Mouse (Mus musculus): ENCODE measurements around the gene Lrrc42.

The Lrrc42 gene

DNA sequence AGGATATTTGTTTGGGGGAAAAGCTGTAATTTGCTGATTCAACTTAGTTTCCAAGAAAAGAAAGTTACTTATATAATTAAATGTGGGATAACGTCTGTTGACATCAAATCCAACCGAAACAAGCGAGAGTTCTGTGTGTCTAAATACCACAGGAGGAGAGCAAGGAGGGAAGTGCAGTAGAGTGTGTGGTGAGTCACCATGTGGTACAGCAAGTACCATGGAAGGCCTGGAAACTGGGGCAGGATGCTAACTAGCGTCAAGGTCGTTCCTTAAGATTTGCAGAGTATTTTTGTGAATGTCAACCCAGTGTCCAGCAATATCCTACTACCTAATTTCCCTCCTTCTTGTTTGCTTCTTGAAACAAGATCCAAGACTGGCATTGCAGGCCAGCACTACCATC, 55.3 kb downstream of the Lrrc42 start:
- no peak for DNase-seq (ENCODE audit: low spot score in 2 of 2)

DNA sequence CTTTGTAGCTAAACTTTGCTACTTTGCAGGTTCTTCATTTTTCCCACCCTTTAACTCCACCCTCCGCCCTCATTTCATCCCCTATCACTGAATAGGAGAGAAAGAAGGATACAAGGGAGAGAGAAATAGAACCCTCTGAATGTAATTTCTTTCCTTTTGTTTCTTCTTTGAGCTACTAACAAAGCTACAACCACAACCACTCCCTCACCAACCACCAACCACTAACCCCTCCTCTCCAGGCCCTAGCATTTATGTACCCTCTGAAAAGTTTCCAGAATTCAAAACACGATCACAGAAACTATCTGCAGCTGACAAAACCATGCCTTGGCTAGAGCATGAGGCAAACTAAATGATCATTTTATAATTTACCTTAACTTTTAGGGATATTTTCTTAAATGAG, 56.9 kb downstream of the Lrrc42 start:
- no peak for DNase-seq (ENCODE audit: low spot score in 2 of 2)

GRCm38 (mm10) chr4:107193841-107194240, 59.5 kb downstream of the Lrrc42 start:
- no peak for DNase-seq (ENCODE audit: low spot score in 2 of 2)

- DNase-seq (ENCODE audit: low spot score in 2 of 2) = no peak
Measured at GRCm38 (mm10) chr4:107185703-107186102, 67.6 kb downstream of the Lrrc42 start.

Data from thymus, postnatal 10 days (tissue).